Mouse (Mus musculus): ENCODE data around the gene Ctnnd2. TPM values are rescaled to one million over a fixed set of nuclear protein-coding genes. Genes with fewer than 3 reads are reported as not detected.

Ctnnd2 gene
- total and polyA plus RNA-seq, 3 experiments: 0.10 to 0.35 (median 0.16) TPM

GRCm38 (mm10) chr15:30424290-30424689, 251.9 kb downstream of the Ctnnd2 start:
- no peaks in the 10 kb centered on the region for H3K79me2 ChIP-seq (replicated peaks; ENCODE audit: control insufficient read depth, insufficient read depth, low read length)
- H3K27ac ChIP-seq: no peak overlapping the region
- H3K36me3 ChIP-seq (ENCODE audit: control insufficient read depth, insufficient read depth, low read length): no peaks in the 10 kb centered on the region
- H3K9ac ChIP-seq (ENCODE audit: low read depth, low read length): no peak overlapping the region
- H3K4me1 ChIP-seq (ENCODE audit: control insufficient read depth, insufficient read depth, low read length): no peaks in the 10 kb centered on the region
- no peaks in the 10 kb centered on the region for H3K27me3 ChIP-seq (ENCODE audit: control insufficient read depth, insufficient read depth, low read length)
- intact Hi-C loops (cut with DNase I): loop anchor here (10.0 kb wide), 1 partner anchor 841 kb away; no protein-coding TSS in a partner anchor
- no peak for TF ChIP-seq POLR2A (IDR thresholded peaks at IDR 0.05; ENCODE audit: insufficient read depth, low read depth, low read length)
- TF ChIP-seq EP300 (IDR thresholded peaks at IDR 0.05; ENCODE audit: insufficient read depth, low read depth, low read length): no peak
- 0 out of 2 replicates have a peak, but pooled peaks have one; percentile 6 for TF ChIP-seq CTCF (IDR thresholded peaks at IDR 0.05)
- 58% methylated on average over 9 of the region's 9 CpGs for WGBS
- DNase-seq: no peak
- no peak overlapping the region for H3K4me3 ChIP-seq

DNA sequence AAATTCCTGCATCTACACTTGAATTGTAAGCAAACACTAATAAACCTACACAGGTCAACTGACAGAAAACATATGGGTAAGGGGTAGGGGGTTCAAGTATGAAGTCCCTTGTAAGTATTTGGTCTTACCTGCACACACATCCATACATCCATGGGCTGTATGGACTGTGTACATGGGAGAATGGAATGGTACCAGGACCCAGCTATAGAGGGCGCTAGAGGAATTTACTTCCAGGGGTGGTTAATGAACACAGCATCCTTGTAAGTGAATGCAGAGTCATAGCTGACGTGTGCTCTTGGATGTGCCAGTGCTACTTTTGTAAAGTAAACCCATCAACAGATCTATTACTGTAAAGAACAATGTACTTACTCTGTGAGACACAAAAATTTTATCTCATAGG, 254.9 kb downstream of the Ctnnd2 start:
- Histone ChIP-seq H3K27me3 (ENCODE audit: control insufficient read depth, insufficient read depth, low read length) (no peaks in the 10 kb centered on the region), H3K9ac (ENCODE audit: low read depth, low read length) (no peak overlapping the region), H3K79me2 (replicated peaks; ENCODE audit: control insufficient read depth, insufficient read depth, low read length) (no peaks in the 10 kb centered on the region), H3K4me3 (no peak overlapping the region), H3K4me1 (ENCODE audit: control insufficient read depth, insufficient read depth, low read length) (no peaks in the 10 kb centered on the region), H3K36me3 (ENCODE audit: control insufficient read depth, insufficient read depth, low read length) (no peaks in the 10 kb centered on the region), H3K27ac (no peak overlapping the region)
- intact Hi-C loops (cut with DNase I): loop anchor here (1.0 to 10.0 kb wide), 2 partner anchors 313 to 837 kb away; no protein-coding TSS in a partner anchor
- 18% methylated on average over 2 of the region's 2 CpGs for WGBS
- TF ChIP-seq EP300 (IDR thresholded peaks at IDR 0.05; ENCODE audit: insufficient read depth, low read depth, low read length) (no peak), CTCF (IDR thresholded peaks at IDR 0.05) (peak; percentile 64)
- DNase-seq: no peak

DNA sequence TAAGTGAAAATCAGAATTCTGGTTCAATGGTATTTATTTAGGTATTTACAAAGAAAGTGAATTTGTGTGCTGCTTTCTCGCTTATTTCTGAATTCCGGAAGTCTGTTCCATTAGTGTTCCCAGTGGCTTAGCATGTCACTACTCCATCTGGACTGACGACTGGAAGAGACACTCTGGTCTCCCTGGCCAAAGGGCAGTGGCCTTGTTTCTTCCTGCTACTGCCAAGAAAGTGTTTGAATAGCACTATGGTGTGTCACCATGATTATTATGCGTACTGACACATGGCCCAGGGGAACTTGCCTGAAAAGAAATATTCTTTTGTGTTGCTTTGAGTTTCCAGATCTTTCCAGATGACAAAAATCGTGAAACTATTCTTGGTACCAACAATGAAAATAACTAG, 266.7 kb downstream of the Ctnnd2 start:
- Histone ChIP-seq H3K4me3 (no peak overlapping the region), H3K27me3 (ENCODE audit: control insufficient read depth, insufficient read depth, low read length) (no peaks in the 10 kb centered on the region), H3K27ac (no peak overlapping the region), H3K4me1 (ENCODE audit: control insufficient read depth, insufficient read depth, low read length) (no peaks in the 10 kb centered on the region), H3K36me3 (ENCODE audit: control insufficient read depth, insufficient read depth, low read length) (no peaks in the 10 kb centered on the region), H3K9ac (ENCODE audit: low read depth, low read length) (no peak overlapping the region), H3K79me2 (replicated peaks; ENCODE audit: control insufficient read depth, insufficient read depth, low read length) (no peaks in the 10 kb centered on the region)
- TF ChIP-seq CTCF (IDR thresholded peaks at IDR 0.05): no peak
- TF ChIP-seq EP300 (IDR thresholded peaks at IDR 0.05; ENCODE audit: insufficient read depth, low read depth, low read length): no peak
- TF ChIP-seq POLR2A (IDR thresholded peaks at IDR 0.05; ENCODE audit: insufficient read depth, low read depth, low read length): no peak
- intact Hi-C loops (cut with DNase I): no loop called here
- 49% methylated on average over 5 of the region's 5 CpGs for WGBS
- DNase-seq: no peak

GRCm38 (mm10) chr15:30450765-30451164, 278.4 kb downstream of the Ctnnd2 start:
- Histone ChIP-seq H3K36me3 (ENCODE audit: control insufficient read depth, insufficient read depth, low read length) (no peaks in the 10 kb centered on the region), H3K4me3 (no peak overlapping the region), H3K79me2 (replicated peaks; ENCODE audit: control insufficient read depth, insufficient read depth, low read length) (no peaks in the 10 kb centered on the region), H3K27me3 (ENCODE audit: control insufficient read depth, insufficient read depth, low read length) (no peaks in the 10 kb centered on the region), H3K4me1 (ENCODE audit: control insufficient read depth, insufficient read depth, low read length) (no peaks in the 10 kb centered on the region), H3K27ac (no peak overlapping the region), H3K9ac (ENCODE audit: low read depth, low read length) (no peak overlapping the region)
- 88% methylated on average over 7 of the region's 7 CpGs for WGBS
- intact Hi-C loops (cut with DNase I): no loop called here
- no peak for TF ChIP-seq POLR2A (IDR thresholded peaks at IDR 0.05; ENCODE audit: insufficient read depth, low read depth, low read length)
- TF ChIP-seq CTCF (IDR thresholded peaks at IDR 0.05): no peak
- TF ChIP-seq EP300 (IDR thresholded peaks at IDR 0.05; ENCODE audit: insufficient read depth, low read depth, low read length): no peak
- no peak for DNase-seq

- WGBS: 53% methylated on average over 5 of the region's 5 CpGs
- Histone ChIP-seq H3K4me3 (no peak overlapping the region), H3K27me3 (ENCODE audit: control insufficient read depth, insufficient read depth, low read length) (no peaks in the 10 kb centered on the region)
Measured at GRCm38 (mm10) chr15:30451921-30452320, 279.5 kb downstream of the Ctnnd2 start.

DNA sequence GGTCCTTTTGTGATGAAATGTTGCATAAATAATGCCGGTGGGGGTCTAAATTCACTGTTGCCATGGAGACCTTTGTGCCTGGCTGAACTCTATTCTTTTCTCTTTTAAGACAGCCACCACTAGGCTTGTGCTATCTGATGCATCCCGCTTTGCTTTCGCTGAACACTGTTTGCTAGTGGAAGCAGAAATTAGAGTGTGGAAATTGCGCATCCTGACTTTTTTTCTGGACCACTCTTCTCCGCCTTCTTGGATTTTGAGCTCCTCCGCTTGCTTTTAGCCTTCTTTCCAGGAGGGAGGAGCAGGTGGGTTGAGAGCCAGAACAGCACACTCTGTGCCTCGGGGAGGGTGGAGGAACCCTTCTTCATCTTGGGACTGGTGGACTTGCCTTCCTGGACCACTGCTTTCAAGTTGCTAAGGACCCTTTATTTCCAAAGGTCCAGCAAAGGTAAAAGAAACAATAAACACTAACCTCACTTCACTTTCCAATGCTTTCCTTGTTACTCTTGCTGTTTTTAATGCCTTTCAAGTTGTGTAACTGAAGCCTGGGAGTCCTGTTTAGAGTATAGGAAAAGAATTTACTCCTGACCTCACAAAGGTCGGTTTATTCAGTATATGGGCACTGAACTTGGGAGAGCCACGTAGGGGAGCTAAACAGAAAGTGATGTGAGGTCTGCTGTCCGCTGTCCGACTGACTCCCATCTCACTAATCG, 285.3 kb downstream of the Ctnnd2 start:
- H3K27me3 ChIP-seq (ENCODE audit: control insufficient read depth, insufficient read depth, low read length): no peaks in the 10 kb centered on the region
- no peak for DNase-seq
- H3K36me3 ChIP-seq (ENCODE audit: control insufficient read depth, insufficient read depth, low read length): no peaks in the 10 kb centered on the region
- no peak overlapping the region for H3K4me3 ChIP-seq
- intact Hi-C loops (cut with DNase I): no loop called here
- no peak for TF ChIP-seq POLR2A (IDR thresholded peaks at IDR 0.05; ENCODE audit: insufficient read depth, low read depth, low read length)
- no peak for TF ChIP-seq EP300 (IDR thresholded peaks at IDR 0.05; ENCODE audit: insufficient read depth, low read depth, low read length)
- TF ChIP-seq CTCF (IDR thresholded peaks at IDR 0.05): no peak
- H3K9ac ChIP-seq (ENCODE audit: low read depth, low read length): no peak overlapping the region
- WGBS: 73% methylated on average over 12 of the region's 12 CpGs
- H3K79me2 ChIP-seq (replicated peaks; ENCODE audit: control insufficient read depth, insufficient read depth, low read length): no peaks in the 10 kb centered on the region
- no peak overlapping the region for H3K27ac ChIP-seq
- H3K4me1 ChIP-seq (ENCODE audit: control insufficient read depth, insufficient read depth, low read length): no peaks in the 10 kb centered on the region

More at GRCm38 (mm10) chr15:30451921-30452320, 279.5 kb downstream of the Ctnnd2 start:
- no peak overlapping the region for H3K27ac ChIP-seq
- no peaks in the 10 kb centered on the region for H3K79me2 ChIP-seq (replicated peaks; ENCODE audit: control insufficient read depth, insufficient read depth, low read length)
- intact Hi-C loops (cut with DNase I): no loop called here
- H3K36me3 ChIP-seq (ENCODE audit: control insufficient read depth, insufficient read depth, low read length): no peaks in the 10 kb centered on the region
- no peak overlapping the region for H3K9ac ChIP-seq (ENCODE audit: low read depth, low read length)
- TF ChIP-seq CTCF (IDR thresholded peaks at IDR 0.05) (no peak), EP300 (IDR thresholded peaks at IDR 0.05; ENCODE audit: insufficient read depth, low read depth, low read length) (no peak), POLR2A (IDR thresholded peaks at IDR 0.05; ENCODE audit: insufficient read depth, low read depth, low read length) (no peak)
- DNase-seq: no peak
- no peaks in the 10 kb centered on the region for H3K4me1 ChIP-seq (ENCODE audit: control insufficient read depth, insufficient read depth, low read length)
